Mouse (Mus musculus): Measurements from ENCODE around the gene Dennd1c. TPM values are rescaled to one million over a fixed set of nuclear protein-coding genes. Genes with fewer than 3 reads are reported as not detected.

Dennd1c gene
- not detected for polyA plus RNA-seq (2012; fragmentation: generic; extraction: Trizol)
- long read RNA-seq, experiment 1 = 0 reads
- long read RNA-seq, experiment 2 = 0 reads

GRCm38 (mm10) chr17:57078336-57078735 is at the start of gene Dennd1c:
TSS of gene Dennd1c (minus strand) at chr17:57078514.
- no peak within 1 kb of the TSS for H3ac ChIP-seq (ENCODE audit: control insufficient read depth, insufficient read length, low read depth)
- H3K4me3 ChIP-seq (ENCODE audit: insufficient read depth, poor library complexity, severe bottlenecking) = no peak within 1 kb of the TSS
- TF ChIP-seq MAX (IDR thresholded peaks at IDR 0.05) (no peak), CTCF (IDR thresholded peaks at IDR 0.05; ENCODE audit: control insufficient read depth, insufficient read depth, insufficient read length) (no peak), FOSL1 (IDR thresholded peaks at IDR 0.05; ENCODE audit: insufficient read depth, low read length, poor library complexity, severe bottlenecking) (no peak), CEBPB (IDR thresholded peaks at IDR 0.05; ENCODE audit: low read depth) (no peak), MYOG (IDR thresholded peaks at IDR 0.05; ENCODE audit: control insufficient read depth, extremely low read depth, insufficient read length) (no peak), USF1 (IDR thresholded peaks at IDR 0.05; ENCODE audit: low read depth) (no peak), MYOD1 (IDR thresholded peaks at IDR 0.05; ENCODE audit: control insufficient read depth, insufficient read length, low read depth) (no peak)
- peaks cover 51% of the 10 kb centered on the region for H3K27me3 ChIP-seq (ENCODE audit: control insufficient read depth, insufficient read depth, insufficient read length)
- H3K36me3 ChIP-seq (ENCODE audit: control insufficient read depth, insufficient read depth) = no peaks in the 10 kb centered on the region
- H3K79me3 ChIP-seq (ENCODE audit: low read depth) = no peaks in the 10 kb centered on the region
- H3K79me2 ChIP-seq (ENCODE audit: control insufficient read depth, insufficient read depth) = no peaks in the 10 kb centered on the region

- TF ChIP-seq CTCF (IDR thresholded peaks at IDR 0.05; ENCODE audit: control insufficient read depth, insufficient read depth, insufficient read length) = no peak
- TF ChIP-seq MYOG (IDR thresholded peaks at IDR 0.05; ENCODE audit: control insufficient read depth, extremely low read depth, insufficient read length) = no peak
- TF ChIP-seq FOSL1 (IDR thresholded peaks at IDR 0.05; ENCODE audit: insufficient read depth, low read length, poor library complexity, severe bottlenecking) = no peak
- TF ChIP-seq MYOD1 (IDR thresholded peaks at IDR 0.05; ENCODE audit: control insufficient read depth, insufficient read length, low read depth) = no peak
- no peak for TF ChIP-seq USF1 (IDR thresholded peaks at IDR 0.05; ENCODE audit: low read depth)
- no peak for TF ChIP-seq MAX (IDR thresholded peaks at IDR 0.05)
- no peak for TF ChIP-seq CEBPB (IDR thresholded peaks at IDR 0.05; ENCODE audit: low read depth)
- Histone ChIP-seq H3K27me3 (ENCODE audit: control insufficient read depth, insufficient read depth, insufficient read length) (peaks cover 5% of the 10 kb centered on the region), H3K4me3 (ENCODE audit: insufficient read depth, poor library complexity, severe bottlenecking) (no peak overlapping the region), H3K36me3 (ENCODE audit: control insufficient read depth, insufficient read depth) (no peaks in the 10 kb centered on the region), H3K79me2 (ENCODE audit: control insufficient read depth, insufficient read depth) (no peaks in the 10 kb centered on the region), H3K79me3 (ENCODE audit: low read depth) (no peaks in the 10 kb centered on the region), H3ac (ENCODE audit: control insufficient read depth, insufficient read length, low read depth) (no peak overlapping the region)
These were observed 47.7 kb upstream of the Dennd1c start for GRCm38 (mm10) chr17:57125853-57126622.

DNA sequence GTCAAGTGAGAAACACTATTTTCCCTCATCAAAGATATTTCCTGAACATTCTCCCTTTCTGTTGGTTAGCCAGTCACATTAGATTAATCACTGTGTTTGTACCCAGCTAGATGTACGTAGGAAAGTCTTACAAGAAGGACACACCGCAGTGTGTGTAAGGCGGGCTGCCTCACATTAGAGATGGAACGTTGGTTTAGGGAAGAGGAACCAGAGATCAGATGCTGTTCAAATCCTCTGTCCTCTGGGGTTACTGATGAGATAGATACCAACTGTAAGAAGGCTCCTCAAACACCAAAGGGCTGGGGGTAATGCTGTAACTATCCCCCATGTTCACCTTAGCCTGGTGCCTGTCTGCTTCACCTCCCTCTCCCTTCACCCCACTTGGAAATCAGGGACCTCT is 46.5 kb upstream of the Dennd1c start:
- Histone ChIP-seq H3K27me3 (ENCODE audit: control insufficient read depth, insufficient read depth, insufficient read length) (peaks cover 5% of the 10 kb centered on the region), H3K79me2 (ENCODE audit: control insufficient read depth, insufficient read depth) (no peaks in the 10 kb centered on the region), H3K79me3 (ENCODE audit: low read depth) (no peaks in the 10 kb centered on the region), H3K36me3 (ENCODE audit: control insufficient read depth, insufficient read depth) (no peaks in the 10 kb centered on the region), H3ac (ENCODE audit: control insufficient read depth, insufficient read length, low read depth) (no peak overlapping the region), H3K4me3 (ENCODE audit: insufficient read depth, poor library complexity, severe bottlenecking) (no peak overlapping the region)
- TF ChIP-seq MYOD1 (IDR thresholded peaks at IDR 0.05; ENCODE audit: control insufficient read depth, insufficient read length, low read depth) (no peak), USF1 (IDR thresholded peaks at IDR 0.05; ENCODE audit: low read depth) (no peak), MAX (IDR thresholded peaks at IDR 0.05) (no peak), MYOG (IDR thresholded peaks at IDR 0.05; ENCODE audit: control insufficient read depth, extremely low read depth, insufficient read length) (no peak), CEBPB (IDR thresholded peaks at IDR 0.05; ENCODE audit: low read depth) (no peak), CTCF (IDR thresholded peaks at IDR 0.05; ENCODE audit: control insufficient read depth, insufficient read depth, insufficient read length) (no peak), FOSL1 (IDR thresholded peaks at IDR 0.05; ENCODE audit: insufficient read depth, low read length, poor library complexity, severe bottlenecking) (no peak)

DNA sequence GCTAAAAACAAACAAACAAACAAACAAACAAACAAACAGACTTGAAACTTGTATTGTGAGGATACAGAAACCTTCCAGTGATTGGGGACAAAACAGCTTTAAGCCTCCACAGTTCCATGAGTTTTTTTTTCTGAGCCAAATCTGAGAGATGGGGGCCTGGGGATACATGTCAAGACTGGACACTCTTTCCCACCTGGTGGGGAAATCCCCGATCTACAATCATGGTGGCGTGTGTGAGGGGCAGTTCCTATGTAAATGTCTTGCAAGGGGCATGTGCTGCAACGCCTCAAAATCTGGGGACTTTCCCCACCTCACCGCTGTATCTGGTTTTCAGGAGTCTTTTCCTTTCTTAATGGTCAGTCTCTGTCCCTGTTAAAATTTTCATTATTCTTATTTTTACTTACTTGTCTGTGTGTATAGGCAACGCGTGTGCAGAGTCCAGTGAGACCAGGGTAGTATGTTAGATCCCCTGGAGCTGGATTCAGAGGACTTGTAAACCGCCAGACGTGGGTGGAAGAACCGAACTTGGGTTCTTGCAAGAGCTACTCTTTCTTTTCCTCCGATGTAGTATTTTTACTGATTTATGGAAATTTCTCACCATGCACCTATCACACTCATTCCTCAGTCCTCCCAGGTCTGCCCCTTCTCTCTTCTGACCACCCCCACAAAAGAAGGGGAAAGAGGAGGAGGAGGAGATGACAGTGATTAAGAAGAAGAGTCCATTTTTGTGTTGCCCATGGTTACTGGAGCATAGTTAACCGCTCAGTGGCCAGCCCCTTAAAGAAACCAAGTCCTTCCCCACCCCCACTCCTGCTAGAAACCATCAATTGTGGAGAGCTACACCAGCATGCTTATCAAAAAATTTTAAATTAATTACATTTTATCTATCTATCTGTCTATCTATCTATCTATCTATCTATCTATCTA is 45.1 kb upstream of the Dennd1c start:
- no peaks in the 10 kb centered on the region for H3K79me2 ChIP-seq (ENCODE audit: control insufficient read depth, insufficient read depth)

DNA sequence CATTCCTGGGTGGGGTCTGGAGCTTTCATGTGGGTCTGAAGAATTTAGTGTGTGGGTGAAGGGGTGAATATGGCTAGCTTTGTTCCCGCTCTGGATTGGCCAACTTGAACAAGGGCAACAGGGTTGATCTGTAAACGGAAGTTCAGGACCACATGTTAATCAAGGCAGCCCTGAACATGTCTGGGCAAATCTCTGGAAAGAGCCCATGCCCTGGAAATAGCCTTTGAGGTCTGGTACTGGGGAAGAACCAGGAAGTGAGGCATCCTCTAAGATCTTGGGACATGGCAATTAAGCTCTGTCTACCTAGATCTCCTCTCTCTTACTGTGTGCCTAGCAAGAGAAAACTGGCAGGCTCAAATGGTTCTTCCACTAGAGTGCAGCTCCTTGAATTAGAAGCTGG is 43.5 kb upstream of the Dennd1c start:
- H3ac ChIP-seq (ENCODE audit: control insufficient read depth, insufficient read length, low read depth) = no peak overlapping the region

More for the DNA sequence above, 45.1 kb upstream of the Dennd1c start:
- no peak for TF ChIP-seq USF1 (IDR thresholded peaks at IDR 0.05; ENCODE audit: low read depth)
- no peak for TF ChIP-seq MYOG (IDR thresholded peaks at IDR 0.05; ENCODE audit: control insufficient read depth, extremely low read depth, insufficient read length)
- TF ChIP-seq MAX (IDR thresholded peaks at IDR 0.05) = no peak
- TF ChIP-seq FOSL1 (IDR thresholded peaks at IDR 0.05; ENCODE audit: insufficient read depth, low read length, poor library complexity, severe bottlenecking) = no peak
- TF ChIP-seq CTCF (IDR thresholded peaks at IDR 0.05; ENCODE audit: control insufficient read depth, insufficient read depth, insufficient read length) = no peak
- TF ChIP-seq CEBPB (IDR thresholded peaks at IDR 0.05; ENCODE audit: low read depth) = no peak
- TF ChIP-seq MYOD1 (IDR thresholded peaks at IDR 0.05; ENCODE audit: control insufficient read depth, insufficient read length, low read depth) = no peak
- peaks cover 3% of the 10 kb centered on the region for H3K27me3 ChIP-seq (ENCODE audit: control insufficient read depth, insufficient read depth, insufficient read length)
- no peak overlapping the region for H3ac ChIP-seq (ENCODE audit: control insufficient read depth, insufficient read length, low read depth)
- H3K79me3 ChIP-seq (ENCODE audit: low read depth) = no peaks in the 10 kb centered on the region
- no peak overlapping the region for H3K4me3 ChIP-seq (ENCODE audit: insufficient read depth, poor library complexity, severe bottlenecking)
- H3K36me3 ChIP-seq (ENCODE audit: control insufficient read depth, insufficient read depth) = no peaks in the 10 kb centered on the region

More for the DNA sequence above, 43.5 kb upstream of the Dennd1c start:
- Histone ChIP-seq H3K27me3 (ENCODE audit: control insufficient read depth, insufficient read depth, insufficient read length) (no peaks in the 10 kb centered on the region), H3K4me3 (ENCODE audit: insufficient read depth, poor library complexity, severe bottlenecking) (no peak overlapping the region), H3K36me3 (ENCODE audit: control insufficient read depth, insufficient read depth) (no peaks in the 10 kb centered on the region), H3K79me3 (ENCODE audit: low read depth) (no peaks in the 10 kb centered on the region), H3K79me2 (ENCODE audit: control insufficient read depth, insufficient read depth) (no peaks in the 10 kb centered on the region)
- TF ChIP-seq USF1 (IDR thresholded peaks at IDR 0.05; ENCODE audit: low read depth) (no peak), MYOG (IDR thresholded peaks at IDR 0.05; ENCODE audit: control insufficient read depth, extremely low read depth, insufficient read length) (no peak), FOSL1 (IDR thresholded peaks at IDR 0.05; ENCODE audit: insufficient read depth, low read length, poor library complexity, severe bottlenecking) (no peak), CTCF (IDR thresholded peaks at IDR 0.05; ENCODE audit: control insufficient read depth, insufficient read depth, insufficient read length) (no peak), MYOD1 (IDR thresholded peaks at IDR 0.05; ENCODE audit: control insufficient read depth, insufficient read length, low read depth) (no peak), MAX (IDR thresholded peaks at IDR 0.05) (no peak), CEBPB (IDR thresholded peaks at IDR 0.05; ENCODE audit: low read depth) (no peak)

All from C2C12 (cell line).